Mouse (Mus musculus): ENCODE results near the gene Sod1. TPM values are rescaled to one million over a fixed set of nuclear protein-coding genes. Genes with fewer than 3 reads are reported as not detected.

Sod1 gene
- polyA plus RNA-seq, 1 experiment from 2014 or later = 977 TPM

DNA sequence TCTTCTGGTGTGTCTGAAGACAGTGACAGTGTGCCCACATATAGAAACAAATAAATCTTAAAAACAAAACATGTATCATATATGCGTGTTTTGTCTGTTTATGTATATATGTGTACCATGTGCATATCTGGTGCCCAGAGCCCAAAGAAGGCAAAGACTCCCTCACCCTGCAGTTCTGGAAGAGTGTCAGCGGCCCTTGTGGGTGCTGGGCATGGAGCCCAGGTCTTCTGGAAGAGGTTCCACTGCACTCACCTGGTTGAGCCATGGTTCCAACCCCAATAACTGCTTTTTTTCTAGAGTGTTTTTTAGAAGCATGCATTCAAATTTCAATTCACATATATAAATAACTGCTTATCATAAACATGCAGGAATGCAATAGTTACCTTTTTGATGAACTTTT, 41.2 kb downstream of the Sod1 start:
- no peak for ATAC-seq (ENCODE audit: insufficient number of reproducible peaks, insufficient read depth, low FRiP score, low TSS enrichment, low read depth)
- WGBS = 95% methylated on average over 2 of the region's 2 CpGs
- no peak overlapping the region for H3K4me3 ChIP-seq
- H3K4me1 ChIP-seq = no peaks in the 10 kb centered on the region
- H3K27ac ChIP-seq = no peak overlapping the region
- no peaks in the 10 kb centered on the region for H3K9me3 ChIP-seq
- no peaks in the 10 kb centered on the region for H3K27me3 ChIP-seq
- no peak overlapping the region for H3K4me2 ChIP-seq
- peaks cover 47% of the 10 kb centered on the region for H3K36me3 ChIP-seq
- H3K9ac ChIP-seq = no peak overlapping the region

DNA sequence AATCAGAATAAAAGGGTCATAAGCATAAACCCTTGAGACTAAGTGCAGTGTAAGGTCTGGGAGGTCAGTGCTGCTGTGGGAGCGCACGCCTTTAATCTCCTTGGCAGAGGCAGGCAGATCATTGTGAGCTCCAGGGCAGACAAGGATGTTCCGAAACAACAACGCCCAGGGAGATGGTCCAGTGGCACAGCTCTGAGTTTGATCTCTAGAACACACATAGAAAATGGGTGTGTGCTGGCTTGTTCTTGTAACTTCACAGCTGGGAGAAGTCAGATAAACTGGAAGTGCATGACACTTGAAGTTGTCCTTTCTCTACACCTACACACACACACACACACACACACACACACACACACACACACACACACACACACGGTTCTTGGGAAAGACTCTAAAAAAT, 43.5 kb downstream of the Sod1 start:
- no peak for ATAC-seq (ENCODE audit: insufficient number of reproducible peaks, insufficient read depth, low FRiP score, low TSS enrichment, low read depth)
- Histone ChIP-seq H3K4me2 (no peak overlapping the region), H3K27ac (no peak overlapping the region), H3K27me3 (no peaks in the 10 kb centered on the region), H3K4me3 (no peak overlapping the region), H3K9me3 (no peaks in the 10 kb centered on the region), H3K36me3 (peaks cover 29% of the 10 kb centered on the region), H3K9ac (no peak overlapping the region), H3K4me1 (peaks cover 6% of the 10 kb centered on the region; the same call in 1 of the 2 replicates)
- WGBS = 86% methylated on average over 5 of the region's 5 CpGs

DNA sequence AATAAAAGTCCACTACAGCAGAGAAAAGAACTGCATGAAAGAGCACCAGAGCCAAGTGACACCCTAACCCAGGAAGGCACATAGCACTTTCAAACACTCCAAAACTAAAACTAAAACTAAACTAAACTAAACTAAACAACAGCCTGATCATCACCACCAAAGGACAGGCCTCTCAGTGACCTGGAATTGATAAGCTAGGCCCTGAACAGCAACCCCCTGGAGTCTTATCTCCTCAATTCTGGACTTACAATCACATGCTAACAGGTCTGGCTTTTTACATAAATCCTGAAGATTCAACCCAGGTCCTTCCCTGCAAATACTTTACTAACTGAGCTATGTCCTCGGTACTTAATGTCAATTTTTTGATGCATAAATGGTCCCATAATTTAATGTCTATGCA, 44.6 kb downstream of the Sod1 start:
- no peaks in the 10 kb centered on the region for H3K27me3 ChIP-seq
- ATAC-seq (ENCODE audit: insufficient number of reproducible peaks, insufficient read depth, low FRiP score, low TSS enrichment, low read depth) = no peak
- no peak overlapping the region for H3K27ac ChIP-seq
- no peak overlapping the region for H3K4me2 ChIP-seq
- H3K4me1 ChIP-seq = peaks cover 6% of the 10 kb centered on the region; the same call in 1 of the 2 replicates
- H3K4me3 ChIP-seq = no peak overlapping the region
- no peak overlapping the region for H3K9ac ChIP-seq
- H3K36me3 ChIP-seq = peaks cover 20% of the 10 kb centered on the region
- no peaks in the 10 kb centered on the region for H3K9me3 ChIP-seq
- WGBS = 84% methylated on average over 1 of the region's 1 CpGs

DNA sequence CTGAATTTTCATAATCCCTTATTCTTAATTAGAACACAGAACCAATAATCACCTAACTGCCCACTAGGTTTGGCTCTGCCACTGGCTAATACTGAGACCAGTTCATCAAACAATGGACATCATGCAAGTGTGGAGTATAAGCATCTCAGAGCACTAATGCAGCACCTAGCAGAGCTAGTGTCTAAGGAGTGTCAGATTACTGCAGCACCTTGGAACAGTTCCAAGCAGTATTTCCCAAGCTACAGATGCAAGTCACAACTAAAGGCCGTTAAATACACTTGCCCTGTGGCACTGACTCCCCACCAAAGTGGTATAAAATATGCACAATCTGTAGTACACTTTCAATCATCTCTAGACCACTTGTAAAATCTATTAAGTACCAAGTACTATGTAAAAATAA, 46.0 kb downstream of the Sod1 start:
- Histone ChIP-seq H3K9ac (no peak overlapping the region), H3K27me3 (no peaks in the 10 kb centered on the region), H3K4me1 (peaks cover 6% of the 10 kb centered on the region; the same call in 1 of the 2 replicates), H3K4me3 (no peak overlapping the region), H3K36me3 (peaks cover 13% of the 10 kb centered on the region), H3K27ac (no peak overlapping the region), H3K9me3 (no peaks in the 10 kb centered on the region), H3K4me2 (no peak overlapping the region)
- ATAC-seq (ENCODE audit: insufficient number of reproducible peaks, insufficient read depth, low FRiP score, low TSS enrichment, low read depth) = no peak
- 6% methylated on average over 1 of the region's 1 CpGs for WGBS

DNA sequence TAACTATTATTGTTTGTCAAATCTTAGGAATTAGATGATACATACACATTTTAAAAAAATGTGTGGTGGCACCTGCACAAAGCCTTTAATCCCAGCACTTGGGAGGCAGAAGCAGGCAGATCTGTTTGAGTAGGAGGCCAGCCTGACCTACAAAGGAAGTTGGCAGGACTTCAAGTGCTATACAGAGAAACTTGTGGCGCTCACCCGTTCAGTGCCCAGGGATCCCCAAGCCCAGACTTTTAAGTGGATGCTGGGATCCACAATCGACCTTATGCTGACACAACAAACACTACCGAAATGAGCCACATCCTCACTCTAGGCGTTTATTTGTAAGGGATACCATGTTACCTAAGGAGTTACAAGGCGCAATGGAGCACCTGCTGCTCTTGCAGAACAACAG, 55.0 kb downstream of the Sod1 start:
- no peaks in the 10 kb centered on the region for H3K9me3 ChIP-seq
- H3K4me2 ChIP-seq = no peak overlapping the region
- H3K27me3 ChIP-seq = no peaks in the 10 kb centered on the region
- 93% methylated on average over 6 of the region's 6 CpGs for WGBS
- no peak overlapping the region for H3K27ac ChIP-seq
- no peak for ATAC-seq (ENCODE audit: insufficient number of reproducible peaks, insufficient read depth, low FRiP score, low TSS enrichment, low read depth)
- H3K36me3 ChIP-seq = 0 out of 2 replicates have a peak, but pooled peaks cover 3% of the 10 kb centered on the region
- H3K4me3 ChIP-seq = no peak overlapping the region
- no peak overlapping the region for H3K9ac ChIP-seq
- H3K4me1 ChIP-seq = 0 out of 2 replicates have a peak, but pooled peaks cover 8% of the 10 kb centered on the region

Other genes with a start within 250 kb of the Sod1 start
- gene Tiam1, start 77.0 kb upstream of the Sod1 start, polyA plus RNA-seq (2015; fragmentation: Nextera tagmentation; extraction: Ambion mirVana) = 44.6 and 45.9 TPM in 2 replicates
- gene Scaf4, start 63.7 kb downstream of the Sod1 start, polyA plus RNA-seq (2015; fragmentation: Nextera tagmentation; extraction: Ambion mirVana) = 29.7 and 33.6 TPM in 2 replicates
- gene Hunk, start 165.3 kb downstream of the Sod1 start, polyA plus RNA-seq (2015; fragmentation: Nextera tagmentation; extraction: Ambion mirVana) = 18.7 and 19.0 TPM in 2 replicates

Data from embryonic facial prominence, embryonic 13.5 days (tissue).